Mouse (Mus musculus) spleen, adult 2 months (tissue): Measurements from ENCODE around the gene Gm9945. TPM values are rescaled to one million over a fixed set of nuclear protein-coding genes. Genes with fewer than 3 reads are reported as not detected.

Experiments
- DNase-seq, 2 experiments: peaks; one replicate each; pipeline versions ENCODE4 v3.0.0 to v3.0.0-alpha.2; 2012 to 2021; ENCODE audit warnings: low spot score in 2 of 2, low read depth in 1 of 2
- H3K27ac ChIP-seq: fragments of 200-500 bp; 2 replicates; pipeline ENCODE4 v1.5.1; 2012; ENCODE audit warnings: low read length, inconsistent platforms; ENCODE audit not compliant: insufficient read depth
- H3K27me3 ChIP-seq: fragments of 200-500 bp; 2 replicates; pipeline ENCODE4 v1.6.1; 2012; ENCODE audit warnings: mild to moderate bottlenecking, moderate library complexity, low read length, inconsistent platforms; ENCODE audit not compliant: control insufficient read depth, insufficient read depth
- H3K36me3 ChIP-seq: fragments of 200-500 bp; 2 replicates; pipeline ENCODE4 v1.6.1; 2012; ENCODE audit warnings: mild to moderate bottlenecking, low read length, inconsistent platforms; ENCODE audit not compliant: control insufficient read depth, insufficient read depth
- H3K4me1 ChIP-seq: fragments of 200-500 bp; 2 replicates; pipeline ENCODE4 v1.6.1; 2011; ENCODE audit warnings: inconsistent platforms; ENCODE audit not compliant: control insufficient read depth, insufficient read depth, insufficient read length
- H3K4me3 ChIP-seq: fragments of 200-500 bp; 2 replicates; pipeline ENCODE4 v1.5.1; 2011; ENCODE audit warnings: mild to moderate bottlenecking, inconsistent platforms; ENCODE audit not compliant: insufficient read depth, insufficient read length; ENCODE audit errors: extremely low read depth
- CTCF ChIP-seq: fragments of 200-500 bp; IDR thresholded peaks from 2 replicates; pipeline ENCODE4 v1.5.1; 2011; ENCODE audit warnings: mild to moderate bottlenecking, inconsistent platforms; ENCODE audit not compliant: insufficient read depth, insufficient read length, insufficient replicate concordance; ENCODE audit errors: extremely low read depth
- POLR2A ChIP-seq: fragments of 200-500 bp; IDR thresholded peaks from 2 replicates; pipeline ENCODE4 v1.6.1; 2011; ENCODE audit warnings: low read depth, low read length, inconsistent platforms
- whole genome bisulfite sequencing: fragments of 180-500 bp; shearing (Covaris S2); methylation state at CpG from one replicate; pipeline ENCODE4 v1.1.7; 2018; 5-methylcytosine and 5-hydroxymethylcytosine counted together
- polyA plus RNA-seq: library from polyadenylated mRNA; depleted of rRNA; stranded (reverse); fragments of >200 nt; gene quantifications from 2 replicates; pipeline ENCODE4 v1.2.3, GENCODE M21; 2012

The Gm9945 gene
- polyA plus RNA-seq, 1 experiment: not detected

DNA sequence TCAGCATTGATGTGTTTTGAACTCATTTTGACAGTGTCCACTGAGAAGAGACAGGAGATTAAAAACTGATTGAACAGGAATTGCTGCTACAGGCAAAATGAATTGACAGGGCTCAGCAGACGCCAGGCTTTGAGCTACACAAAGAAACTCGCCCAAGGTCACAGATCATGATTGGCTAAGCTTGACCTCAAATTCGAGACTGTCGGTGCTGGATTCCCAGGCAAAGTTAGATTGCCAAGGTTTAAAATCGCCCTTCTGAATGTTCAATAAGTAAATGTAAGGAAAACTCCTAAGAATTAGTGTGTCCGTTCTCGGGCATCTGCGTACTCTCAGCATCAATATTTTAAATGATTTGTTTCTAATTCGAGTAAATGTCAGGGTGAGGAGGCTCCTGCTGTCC is 9.5 kb downstream of the Gm9945 start:
- no peak for DNase-seq
- no peaks in the 10 kb centered on the region for H3K4me1 ChIP-seq
- H3K27ac ChIP-seq: no peak overlapping the region
- H3K4me3 ChIP-seq: no peak overlapping the region
- WGBS: 92% methylated on average over 9 of the region's 9 CpGs
- H3K36me3 ChIP-seq: no peaks in the 10 kb centered on the region
- TF ChIP-seq CTCF (no peak), POLR2A (no peak)
- peaks cover 2% of the 10 kb centered on the region; the same call in 1 of the 2 replicates for H3K27me3 ChIP-seq

DNA sequence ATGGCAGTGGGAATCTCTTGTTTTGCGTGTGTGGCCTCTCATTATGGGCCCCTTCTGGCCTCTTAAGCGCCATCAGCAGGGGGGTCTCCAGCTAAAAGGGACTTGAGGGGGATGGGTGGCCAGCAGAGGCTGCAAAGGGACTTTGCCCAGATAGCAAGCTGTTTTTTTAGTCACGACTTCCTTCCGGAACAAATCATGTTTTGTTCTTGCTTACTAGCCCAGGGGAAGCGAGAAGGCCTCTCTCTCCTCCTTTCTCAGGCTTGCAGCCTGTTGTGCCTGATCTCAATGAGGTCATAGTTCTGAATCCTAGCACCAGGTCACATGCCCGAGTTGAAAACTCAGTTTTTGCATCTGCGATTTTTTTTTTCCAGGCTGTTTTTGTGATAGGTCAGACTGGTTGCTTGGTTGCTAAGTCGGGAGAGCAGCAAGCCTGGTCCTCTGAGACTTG is 12.0 kb downstream of the Gm9945 start:
- H3K27ac ChIP-seq: no peak overlapping the region
- DNase-seq: no peak
- 56% methylated on average over 8 of the region's 8 CpGs for WGBS

DNA sequence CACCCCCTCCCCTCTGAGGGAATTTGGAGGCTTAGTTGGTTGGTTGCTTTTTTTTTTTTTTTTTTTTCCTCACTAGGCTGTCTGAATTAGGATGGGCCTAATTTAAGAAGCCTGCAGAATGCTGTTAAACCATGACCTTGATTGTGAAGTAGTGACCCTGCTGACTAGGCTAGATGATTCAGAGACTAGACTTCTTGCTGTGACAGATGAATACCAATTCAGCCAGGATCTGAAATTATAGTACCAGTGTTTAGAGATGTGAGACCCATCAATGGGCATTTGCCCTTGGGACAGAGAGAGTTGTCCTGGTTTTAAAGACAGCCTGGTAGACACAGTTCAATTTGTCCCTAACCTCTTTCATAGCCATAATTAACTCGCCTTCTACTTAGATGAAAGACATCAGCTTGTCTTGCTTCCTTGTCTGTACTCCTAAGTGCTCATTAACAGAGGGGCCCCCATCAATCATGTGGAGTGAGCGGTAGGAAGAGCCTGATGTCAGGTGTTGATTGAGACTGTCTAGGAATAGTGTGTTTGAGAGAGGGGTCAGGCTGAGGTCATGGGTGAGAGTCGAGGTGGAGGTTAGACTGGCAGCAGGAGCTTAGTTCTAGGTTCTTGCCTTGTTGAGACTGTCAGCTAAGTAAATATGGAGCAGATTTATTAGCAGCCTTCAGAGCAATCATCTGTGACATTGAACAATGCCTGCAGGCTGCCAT is 13.4 kb downstream of the Gm9945 start:
- Histone ChIP-seq H3K27me3 (no peaks in the 10 kb centered on the region), H3K27ac (no peak overlapping the region), H3K4me1 (no peaks in the 10 kb centered on the region), H3K36me3 (no peaks in the 10 kb centered on the region), H3K4me3 (no peak overlapping the region)
- 79% methylated on average over 3 of the region's 3 CpGs for WGBS
- TF ChIP-seq CTCF (no peak), POLR2A (no peak)
- DNase-seq: no peak

More for the DNA sequence above, 12.0 kb downstream of the Gm9945 start:
- Histone ChIP-seq H3K27me3 (0 out of 2 replicates have a peak, but pooled peaks cover 2% of the 10 kb centered on the region), H3K4me1 (no peaks in the 10 kb centered on the region), H3K36me3 (no peaks in the 10 kb centered on the region), H3K4me3 (no peak overlapping the region)
- TF ChIP-seq POLR2A: no peak
- no peak for TF ChIP-seq CTCF

DNA sequence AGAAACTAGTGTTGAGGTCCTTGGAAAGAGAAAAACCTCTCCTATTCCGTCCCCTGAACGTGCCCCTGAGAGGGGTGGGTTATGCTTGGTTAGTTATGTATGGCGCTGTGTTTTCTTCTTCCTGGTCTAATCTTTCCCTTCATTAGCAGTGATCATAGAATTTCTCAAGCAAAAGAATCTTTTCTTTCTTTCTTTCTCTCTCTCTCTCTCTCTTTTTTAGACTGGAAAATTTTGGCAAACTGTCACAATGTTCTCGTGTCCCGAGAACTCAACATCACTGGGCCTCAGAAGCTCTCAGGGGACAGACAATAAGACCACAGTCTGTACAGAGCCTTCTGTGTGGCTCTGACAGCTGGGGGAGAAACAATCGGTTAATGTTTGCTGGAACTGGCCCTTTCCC is 15.5 kb downstream of the Gm9945 start:
- Histone ChIP-seq H3K27me3 (no peaks in the 10 kb centered on the region; the same call in 1 of the 2 replicates), H3K36me3 (no peaks in the 10 kb centered on the region), H3K27ac (no peak overlapping the region), H3K4me1 (no peaks in the 10 kb centered on the region), H3K4me3 (no peak overlapping the region)
- TF ChIP-seq CTCF (no peak), POLR2A (no peak)
- WGBS: 50% methylated on average over 6 of the region's 6 CpGs
- DNase-seq: no peak

DNA sequence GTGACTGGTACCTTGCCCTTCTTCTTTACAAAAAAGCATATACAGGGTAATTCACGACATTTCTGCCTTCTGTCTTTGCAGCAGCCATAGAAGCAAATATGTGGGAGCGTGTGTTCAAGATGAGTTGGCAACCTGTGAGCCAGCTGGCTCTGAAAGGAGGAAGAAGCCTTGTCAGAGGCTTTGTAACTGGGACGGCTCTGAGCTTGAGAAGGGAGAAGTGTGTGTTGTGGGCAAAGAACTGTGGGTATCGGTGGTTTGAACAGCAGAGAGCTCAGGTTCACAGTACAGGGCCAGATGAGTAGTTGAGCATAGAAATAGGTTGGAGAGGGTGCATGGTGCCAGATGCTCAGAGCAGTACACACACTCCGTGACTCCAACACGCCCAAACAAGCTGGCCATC is 17.0 kb downstream of the Gm9945 start:
- WGBS: 19% methylated on average over 6 of the region's 6 CpGs
- TF ChIP-seq CTCF: no peak
- TF ChIP-seq POLR2A: no peak
- H3K4me1 ChIP-seq: no peaks in the 10 kb centered on the region
- no peaks in the 10 kb centered on the region; the same call in 1 of the 2 replicates for H3K27me3 ChIP-seq
- no peak overlapping the region for H3K4me3 ChIP-seq
- no peak for DNase-seq
- H3K36me3 ChIP-seq: no peaks in the 10 kb centered on the region
- H3K27ac ChIP-seq: no peak overlapping the region

DNA sequence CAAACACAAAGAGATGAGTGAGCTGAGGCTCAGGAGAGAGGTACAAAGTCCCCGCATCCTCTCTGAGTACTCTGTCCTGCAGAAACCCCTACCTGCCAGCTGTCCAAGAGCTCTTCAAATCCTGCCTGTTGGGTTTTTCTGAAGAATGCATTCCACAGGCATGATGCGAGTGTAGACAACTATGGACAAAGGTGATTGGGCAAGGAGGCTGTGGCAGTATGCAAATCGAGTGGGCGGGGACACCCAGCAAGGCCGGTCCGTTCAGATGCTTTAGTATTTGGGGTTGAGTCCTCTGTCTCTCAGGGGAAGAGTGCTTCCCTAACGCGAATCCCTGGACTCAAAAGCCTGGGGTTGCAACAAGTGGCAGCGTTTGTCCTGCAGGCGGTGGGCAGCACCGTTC is 20.6 kb downstream of the Gm9945 start:
- Histone ChIP-seq H3K27ac (no peak overlapping the region), H3K4me1 (no peaks in the 10 kb centered on the region), H3K27me3 (no peaks in the 10 kb centered on the region; the same call in 1 of the 2 replicates), H3K36me3 (no peaks in the 10 kb centered on the region), H3K4me3 (no peak overlapping the region)
- WGBS: 40% methylated on average over 11 of the region's 11 CpGs
- DNase-seq: no peak
- TF ChIP-seq CTCF (no peak), POLR2A (no peak)
